Mouse (Mus musculus): ENCODE measurements around the gene Arhgef28.

DNA sequence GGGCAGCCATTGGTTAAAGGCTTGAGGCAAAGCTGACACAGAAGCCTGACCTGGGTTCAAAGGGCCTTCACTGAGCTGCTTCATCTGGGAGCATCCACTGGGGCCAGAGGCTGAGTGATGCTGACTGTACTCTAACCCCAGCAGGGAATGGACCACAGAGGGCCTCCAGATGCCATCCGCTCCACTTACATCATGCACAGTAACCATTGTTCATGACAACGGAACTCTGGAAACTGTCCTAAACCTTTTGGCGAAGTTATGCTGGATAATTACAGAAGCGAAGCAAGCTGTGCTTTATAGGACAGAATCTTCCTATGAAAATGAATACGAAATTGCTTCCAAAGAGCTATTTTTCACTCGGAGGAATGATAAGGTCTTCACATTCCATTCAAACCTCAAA is 219.5 kb downstream of the Arhgef28 start:
- TF ChIP-seq CTCF (IDR thresholded peaks at IDR 0.05; ENCODE audit: extremely low read depth, insufficient read depth, insufficient read length, insufficient replicate concordance) (no peak), POLR2A (IDR thresholded peaks at IDR 0.05; ENCODE audit: low read depth, low read length) (no peak)
